ENCODE assay signal across 22 mouse cellular contexts in the genomic region with DNA sequence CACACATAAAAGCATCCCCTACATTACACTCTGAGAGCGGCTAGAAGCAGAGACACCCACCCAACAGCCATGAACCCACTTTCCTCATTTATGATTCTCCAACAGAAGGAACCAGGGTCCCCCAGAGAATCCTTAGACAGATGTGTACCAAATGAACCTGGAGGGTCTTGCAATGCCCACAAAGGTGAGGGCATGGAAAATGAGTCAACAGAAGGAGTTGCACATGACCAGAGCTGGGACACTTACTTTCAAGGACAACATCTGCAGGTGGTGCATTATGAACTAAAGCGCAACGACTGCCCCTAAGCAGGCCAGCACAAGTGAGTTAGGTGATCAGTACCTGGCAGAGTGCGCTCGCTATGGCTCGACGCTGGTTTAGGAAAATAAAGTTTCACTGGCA.
"Had no signal": no experiment of that assay in that cellular context is flagged by ENCODE, and none has a peak within 500 bp of the region (broad histone marks: within the 10 kb centered on the region; RNA-seq: fewer than 3 reads in every experiment).

No protein-coding gene starts in this region.

- H3K27me3 ChIP-seq: intestine, embryonic 15.5 days; kidney, embryonic 15.5 days; limb, embryonic 13.5 days; liver, embryonic 12.5 days; liver, embryonic 15.5 days; lung, embryonic 15.5 days; midbrain, embryonic 13.5 days; neural tube, embryonic 12.5 days; neural tube, embryonic 15.5 days had no signal

- ATAC-seq: intestine, embryonic 15.5 days; liver, embryonic 12.5 days; midbrain, embryonic 13.5 days had no signal

- H3K9me3 ChIP-seq: intestine, embryonic 15.5 days; kidney, embryonic 15.5 days; limb, embryonic 10.5 days; limb, embryonic 13.5 days; liver, embryonic 12.5 days; liver, embryonic 15.5 days; lung, embryonic 15.5 days; midbrain, embryonic 13.5 days; neural tube, embryonic 12.5 days; neural tube, embryonic 15.5 days had no signal

- H3K4me2 ChIP-seq: intestine, embryonic 15.5 days; kidney, embryonic 15.5 days; limb, embryonic 13.5 days; liver, embryonic 12.5 days; liver, embryonic 15.5 days; lung, embryonic 15.5 days; midbrain, embryonic 13.5 days; neural tube, embryonic 12.5 days; neural tube, embryonic 15.5 days had no signal

- H3K36me3 ChIP-seq: intestine, embryonic 15.5 days; kidney, embryonic 15.5 days; limb, embryonic 10.5 days; limb, embryonic 13.5 days; liver, embryonic 12.5 days; liver, embryonic 15.5 days; lung, embryonic 15.5 days; midbrain, embryonic 13.5 days; neural tube, embryonic 12.5 days; neural tube, embryonic 15.5 days had no signal

- H3K9ac ChIP-seq: intestine, embryonic 15.5 days; kidney, embryonic 15.5 days; limb, embryonic 13.5 days; liver, embryonic 12.5 days; liver, embryonic 15.5 days; lung, embryonic 15.5 days; midbrain, embryonic 13.5 days; neural tube, embryonic 12.5 days; neural tube, embryonic 15.5 days had no signal

- H3K4me3 ChIP-seq: intestine, embryonic 15.5 days; kidney, embryonic 15.5 days; limb, embryonic 10.5 days; limb, embryonic 13.5 days; liver, embryonic 12.5 days; liver, embryonic 15.5 days; lung, embryonic 15.5 days; midbrain, embryonic 13.5 days; neural tube, embryonic 12.5 days; neural tube, embryonic 15.5 days had no signal

- H3K4me1 ChIP-seq: intestine, embryonic 15.5 days; kidney, embryonic 15.5 days; limb, embryonic 10.5 days; limb, embryonic 13.5 days; liver, embryonic 12.5 days; liver, embryonic 15.5 days; lung, embryonic 15.5 days; midbrain, embryonic 13.5 days; neural tube, embryonic 12.5 days had no signal

- H3K27ac ChIP-seq: intestine, embryonic 15.5 days; kidney, embryonic 15.5 days; limb, embryonic 10.5 days; limb, embryonic 13.5 days; liver, embryonic 12.5 days; liver, embryonic 15.5 days; lung, embryonic 15.5 days; midbrain, embryonic 13.5 days; neural tube, embryonic 12.5 days; neural tube, embryonic 15.5 days; stomach, postnatal 0 days had no signal

- DNase-seq: kidney, adult 11 months; kidney, adult 8-10 months; kidney, postnatal 10 days; kidney, postnatal 36 days; liver; lung, adult 18-20 months; lung, postnatal 10 days; lung, postnatal 36 days; right cerebral cortex, adult 18-20 months; right cerebral cortex, postnatal 14 days; right cerebral cortex, postnatal 4 days had no signal
